Mouse (Mus musculus) CH12.LX (cell line): ENCODE data around the gene Slc35c1. TPM values are rescaled to one million over a fixed set of nuclear protein-coding genes. Genes with fewer than 3 reads are reported as not detected.

Experiments used
- DNase-seq: peaks from one replicate; pipeline ENCODE4 v3.0.0-alpha.2; 2013; ENCODE audit errors: extremely low read depth
- H3K27ac ChIP-seq: 2 replicates; pipeline ENCODE4 v1.5.1; 2012; ENCODE audit warnings: low read depth, mild to moderate bottlenecking, control low read depth, moderate library complexity; ENCODE audit not compliant: insufficient read depth
- H3K27me3 ChIP-seq: replicated peaks from 2 replicates; pipeline ENCODE3; 2012; ENCODE audit warnings: inconsistent platforms
- H3K36me3 ChIP-seq, 2 experiments: replicated peaks in 1 of 2; 2 replicates each; pipeline versions ENCODE3 to v1.6.1; 2012; ENCODE audit warnings: inconsistent platforms in 1 of 2, low read length in 1 of 2, mild to moderate bottlenecking in 1 of 2, mixed read lengths in 1 of 2, moderate library complexity in 1 of 2; ENCODE audit not compliant: control insufficient read depth in 1 of 2, insufficient read depth in 1 of 2
- H3K4me1 ChIP-seq, 2 experiments: 2 replicates each; pipeline ENCODE4 v1.6.1; 2012; ENCODE audit warnings: inconsistent platforms in 1 of 2, moderate library complexity in 1 of 2; ENCODE audit not compliant: insufficient read depth in 2 of 2, control insufficient read depth in 1 of 2
- H3K4me2 ChIP-seq: 2 replicates; pipeline ENCODE4 v1.6.1; 2012; ENCODE audit warnings: low read depth, mild to moderate bottlenecking, control low read depth; ENCODE audit not compliant: poor library complexity, insufficient read depth, severe bottlenecking
- H3K4me3 ChIP-seq, 3 experiments: fragments of 150-350 bp in 1 of 3; sonication (generic) in 1 of 3; replicated peaks in 1 of 3; 2 replicates each; pipeline versions ENCODE3 to v1.5.1; 2011 to 2012; ENCODE audit warnings: low read depth in 2 of 3, low read length in 2 of 3, mild to moderate bottlenecking in 2 of 3, moderate library complexity in 2 of 3, control low read depth in 1 of 3, improper control_type of control experiment in 1 of 3, inconsistent platforms in 1 of 3, mixed read lengths in 1 of 3; ENCODE audit not compliant: poor library complexity in 1 of 3
- H3K79me2 ChIP-seq: replicated peaks from 2 replicates; pipeline ENCODE4 v1.6.1; 2012; ENCODE audit warnings: mild to moderate bottlenecking, moderate library complexity; ENCODE audit not compliant: control insufficient read depth, poor library complexity, insufficient read depth, severe bottlenecking; ENCODE audit errors: extremely low read depth
- H3K9ac ChIP-seq: 2 replicates; pipeline ENCODE4 v1.6.1; 2012; ENCODE audit warnings: low read depth, mild to moderate bottlenecking, control low read depth, moderate library complexity; ENCODE audit not compliant: insufficient read depth
- H3K9me3 ChIP-seq: replicated peaks from 2 replicates; pipeline ENCODE3; 2012; ENCODE audit warnings: low read length, inconsistent platforms, mixed read lengths
- BHLHE40 ChIP-seq: IDR thresholded peaks from 2 replicates; pipeline ENCODE4 v1.6.1; 2011; ENCODE audit warnings: mild to moderate bottlenecking, low read depth, low read length, improper control_type of control experiment
- CHD1 ChIP-seq: IDR thresholded peaks from 2 replicates; pipeline ENCODE4 v1.6.1; 2012; ENCODE audit warnings: low read depth, low read length, improper control_type of control experiment, inconsistent platforms
- CHD2 ChIP-seq: IDR thresholded peaks from 2 replicates; pipeline ENCODE4 v1.6.1; 2011; ENCODE audit warnings: low read length, improper control_type of control experiment
- E2F4 ChIP-seq: IDR thresholded peaks from 2 replicates; pipeline ENCODE4 v1.6.1; 2011; ENCODE audit warnings: low read depth, low read length, improper control_type of control experiment; ENCODE audit not compliant: insufficient replicate concordance
- ELF1 ChIP-seq: IDR thresholded peaks from 2 replicates; pipeline ENCODE4 v1.6.1; 2014; ENCODE audit warnings: low read depth, mild to moderate bottlenecking, inconsistent platforms, low read length, improper control_type of control experiment
- EP300 ChIP-seq: IDR thresholded peaks from 2 replicates; pipeline ENCODE4 v1.6.1; 2011; ENCODE audit warnings: low read length, improper control_type of control experiment
- ETS1 ChIP-seq: conservative IDR thresholded peaks from 2 replicates; pipeline ENCODE4 v1.6.1; 2012; ENCODE audit warnings: low read depth, mild to moderate bottlenecking, inconsistent platforms, low read length, improper control_type of control experiment, moderate library complexity
- GABPA ChIP-seq: IDR thresholded peaks from 2 replicates; pipeline ENCODE4 v1.6.1; 2012; ENCODE audit warnings: low read depth, low read length, improper control_type of control experiment, inconsistent platforms; ENCODE audit not compliant: insufficient replicate concordance
- HCFC1 ChIP-seq: IDR thresholded peaks from 2 replicates; pipeline ENCODE4 v1.6.1; 2012; ENCODE audit warnings: low read depth, mild to moderate bottlenecking, inconsistent platforms, low read length, improper control_type of control experiment
- IRF4 ChIP-seq: IDR thresholded peaks from 2 replicates; pipeline ENCODE4 v1.6.1; 2014; ENCODE audit warnings: low read depth, mild to moderate bottlenecking, inconsistent platforms, low read length, improper control_type of control experiment
- KAT2A ChIP-seq: IDR thresholded peaks from 2 replicates; pipeline ENCODE4 v1.6.1; 2012; ENCODE audit warnings: low read length, improper control_type of control experiment, inconsistent platforms; ENCODE audit not compliant: insufficient replicate concordance
- MEF2A ChIP-seq: IDR thresholded peaks from 2 replicates; pipeline ENCODE4 v1.6.1; 2014; ENCODE audit warnings: low read depth, mild to moderate bottlenecking, inconsistent platforms, low read length, improper control_type of control experiment, borderline replicate concordance
- MXI1 ChIP-seq: IDR thresholded peaks from 2 replicates; pipeline ENCODE4 v1.6.1; 2011; ENCODE audit warnings: mild to moderate bottlenecking, low read depth, low read length, improper control_type of control experiment
- MYC ChIP-seq: IDR thresholded peaks from 2 replicates; pipeline ENCODE4 v1.6.1; 2011; ENCODE audit warnings: low read depth, mild to moderate bottlenecking, improper control_type of control experiment, low read length
- NELFE ChIP-seq: IDR thresholded peaks from 2 replicates; pipeline ENCODE4 v1.6.1; 2011; ENCODE audit warnings: low read depth, low read length, improper control_type of control experiment
- POLR2A ChIP-seq: IDR thresholded peaks from 2 replicates; pipeline ENCODE4 v1.6.1; 2011; ENCODE audit warnings: low read depth, mild to moderate bottlenecking, improper control_type of control experiment, low read length
- RAD21 ChIP-seq: IDR thresholded peaks from 2 replicates; pipeline ENCODE4 v1.6.1; 2011; ENCODE audit warnings: low read depth, mild to moderate bottlenecking, low read length, improper control_type of control experiment, moderate library complexity
- SIN3A ChIP-seq: IDR thresholded peaks from 2 replicates; pipeline ENCODE4 v1.6.1; 2012; ENCODE audit warnings: low read length, improper control_type of control experiment, inconsistent platforms
- SMC3 ChIP-seq: IDR thresholded peaks from 2 replicates; pipeline ENCODE4 v1.6.1; 2011; ENCODE audit warnings: low read depth, low read length, improper control_type of control experiment
- TBP ChIP-seq: conservative IDR thresholded peaks from 2 replicates; pipeline ENCODE4 v1.6.1; 2011; ENCODE audit warnings: low read depth, low read length, improper control_type of control experiment
- UBTF ChIP-seq: IDR thresholded peaks from 2 replicates; pipeline ENCODE4 v1.6.1; 2012; ENCODE audit warnings: low read depth, mild to moderate bottlenecking, inconsistent platforms, low read length, improper control_type of control experiment, moderate library complexity
- USF2 ChIP-seq: conservative IDR thresholded peaks from 2 replicates; pipeline ENCODE4 v1.6.1; 2011; ENCODE audit warnings: low read depth, low read length, improper control_type of control experiment
- ZMIZ1 ChIP-seq: IDR thresholded peaks from 2 replicates; pipeline ENCODE4 v1.6.1; 2012; ENCODE audit warnings: low read depth, mild to moderate bottlenecking, inconsistent platforms, low read length, improper control_type of control experiment
- dilution Hi-C: fragments of 300-500 bp; cut with MboI; formaldehyde crosslinking; loops from 2 replicates; pipeline ENCODE4 v1.14.3; 2020; ENCODE audit warnings: low sequenced_read_pairs; ENCODE audit not compliant: extremely low pct_unique_long_range_greater_than_20kb, extremely low pct_ligation_motif_present
- in situ Hi-C: fragments of 300-500 bp; cut with MboI; formaldehyde crosslinking; loops from 3 replicates; pipeline ENCODE4 v1.14.3; 2019; ENCODE audit warnings: low sequenced_read_pairs, low pct_ligation_motif_present, low pct_unique_long_range_greater_than_20kb, mixed read lengths
- polyA plus RNA-seq: library from polyadenylated mRNA; unstranded; fragments of >175 nt; gene quantifications from 2 replicates; pipeline ENCODE4 v1.2.1, GENCODE M21; 2012; ENCODE audit warnings: low read depth; ENCODE audit not compliant: insufficient read length
- total RNA-seq, 2 experiments: library from RNA; depleted of rRNA; stranded (reverse); fragments of 300-350 nt in 1 of 2; fragments of >200 nt in 1 of 2; gene quantifications; 2 replicates each; pipeline ENCODE4 v1.2.3; 2012 to 2014

The Slc35c1 gene
- total and polyA plus RNA-seq, 3 experiments: 4.1 to 22.7 (median 8.7) TPM

DNA sequence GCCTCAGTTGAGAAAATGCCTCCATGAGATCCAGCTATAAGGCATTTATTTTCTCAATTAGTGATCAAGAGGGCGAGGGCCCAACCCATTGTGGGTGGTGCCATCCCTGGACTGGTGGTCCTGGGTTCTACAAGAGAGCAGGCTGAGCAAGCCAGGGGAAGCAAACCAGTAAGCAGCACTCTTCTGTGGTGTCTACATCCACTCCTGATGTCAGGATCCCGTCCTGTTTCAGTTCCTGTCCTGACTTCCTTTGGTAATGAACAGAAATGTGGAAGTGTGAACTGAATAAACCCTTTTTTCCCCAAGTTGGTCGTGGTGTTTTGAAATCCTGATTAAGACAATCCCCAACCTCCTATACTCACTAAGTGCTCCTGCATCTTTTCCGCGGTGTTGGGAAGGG, 23.2 kb upstream of the Slc35c1 start:
- dilution Hi-C loops (no loop called here), in situ Hi-C loops (no loop called here)
- Histone ChIP-seq H3K4me1 (peaks cover 9 to 31% of the 10 kb centered on the region in 2 experiments), H3K9me3 (no peaks in the 10 kb centered on the region), H3K27me3 (peaks cover 79% of the 10 kb centered on the region), H3K27ac (no peak overlapping the region), H3K36me3 (no peaks in the 10 kb centered on the region), H3K4me3 (no peak overlapping the region), H3K79me2 (no peaks in the 10 kb centered on the region), H3K4me2 (no peak overlapping the region), H3K9ac (no peak overlapping the region)
- no peak for DNase-seq
- no peak for TF ChIP-seq ETS1
- TF ChIP-seq IRF4: peak; percentile 30; the same call in 1 of the 2 replicates
- TF ChIP-seq EP300: peak; percentile 57; the same call in 1 of the 2 replicates
- TF ChIP-seq MXI1: no peak
- no peak for TF ChIP-seq E2F4

DNA sequence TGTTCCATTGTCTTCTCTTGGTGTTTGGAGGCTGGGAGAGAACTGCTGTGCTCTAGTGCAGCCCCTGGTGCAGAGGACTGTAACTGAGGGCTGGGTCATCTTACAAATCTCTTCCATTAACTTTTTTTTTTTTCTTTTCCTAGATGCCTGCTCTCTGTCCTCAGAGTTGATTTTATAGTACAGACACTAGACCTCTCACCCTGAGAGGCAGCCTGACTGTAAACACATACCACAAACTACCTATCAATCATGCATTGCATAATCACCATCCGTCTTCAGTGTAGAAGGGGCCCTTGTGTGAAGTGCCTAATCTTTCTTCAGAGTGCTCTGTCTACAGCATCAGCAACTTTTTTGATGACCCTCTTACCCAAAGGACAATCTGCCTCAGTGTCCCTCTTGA, 22.2 kb upstream of the Slc35c1 start:
- peaks cover 78% of the 10 kb centered on the region for H3K27me3 ChIP-seq
- no peak for TF ChIP-seq MYC
- no peak for TF ChIP-seq MXI1
- no peak for TF ChIP-seq CHD2
- no peak for TF ChIP-seq GABPA
- no peak for TF ChIP-seq RAD21
- no peak for TF ChIP-seq BHLHE40

GRCm38 (mm10) chr2:92478313-92478688, 18.0 kb upstream of the Slc35c1 start:
- no peaks in the 10 kb centered on the region for H3K36me3 ChIP-seq
- dilution Hi-C loops: no loop called here

More for the DNA sequence above, 22.2 kb upstream of the Slc35c1 start:
- Histone ChIP-seq H3K4me2 (no peak overlapping the region), H3K36me3 (no peaks in the 10 kb centered on the region), H3K9ac (no peak overlapping the region), H3K27ac (no peak overlapping the region), H3K9me3 (peaks cover 1% of the 10 kb centered on the region), H3K79me2 (no peaks in the 10 kb centered on the region), H3K4me3 (no peak overlapping the region), H3K4me1 (peaks cover 9 to 31% of the 10 kb centered on the region in 2 experiments)
- no peak for DNase-seq
- dilution Hi-C loops: no loop called here
- in situ Hi-C loops: no loop called here

More at GRCm38 (mm10) chr2:92478313-92478688, 18.0 kb upstream of the Slc35c1 start:
- Histone ChIP-seq H3K27me3 (peaks cover 57% of the 10 kb centered on the region), H3K79me2 (no peaks in the 10 kb centered on the region), H3K4me3 (no peak overlapping the region), H3K9me3 (peaks cover 28% of the 10 kb centered on the region), H3K27ac (no peak overlapping the region), H3K9ac (no peak overlapping the region), H3K4me2 (no peak overlapping the region), H3K4me1 (peaks cover 0 to 1% of the 10 kb centered on the region in 2 experiments; a peak in 1 of 4 replicates)
- in situ Hi-C loops: no loop called here
- DNase-seq: no peak
- TF ChIP-seq KAT2A: no peak
- no peak for TF ChIP-seq GABPA
- no peak for TF ChIP-seq TBP
- no peak for TF ChIP-seq MYC
- TF ChIP-seq USF2: no peak
- TF ChIP-seq ELF1: no peak
- TF ChIP-seq ZMIZ1: no peak
- no peak for TF ChIP-seq POLR2A
- TF ChIP-seq IRF4: no peak
- TF ChIP-seq UBTF: no peak
- no peak for TF ChIP-seq ETS1
- TF ChIP-seq NELFE: no peak
- no peak for TF ChIP-seq HCFC1
- TF ChIP-seq EP300: no peak
- no peak for TF ChIP-seq MEF2A
- TF ChIP-seq SMC3: no peak
- no peak for TF ChIP-seq SIN3A
- TF ChIP-seq RAD21: no peak
- no peak for TF ChIP-seq CHD1
- TF ChIP-seq, all 38 proteins: peak for 0
